Mouse (Mus musculus): ENCODE measurements around the gene Ceacam15. TPM values are rescaled to one million over a fixed set of nuclear protein-coding genes. Genes with fewer than 3 reads are reported as not detected.
A peak's percentile ranks its signal among the peaks of the same experiment; 100 is the strongest.
"Not testable (repeated sequence)": the region's sequence is repeated elsewhere in the genome, so short reads cannot be mapped to it uniquely, and the experiment has no call there.

The Ceacam15 gene
- polyA plus RNA-seq, 1 experiment from 2014 or later = 0.48 TPM

DNA sequence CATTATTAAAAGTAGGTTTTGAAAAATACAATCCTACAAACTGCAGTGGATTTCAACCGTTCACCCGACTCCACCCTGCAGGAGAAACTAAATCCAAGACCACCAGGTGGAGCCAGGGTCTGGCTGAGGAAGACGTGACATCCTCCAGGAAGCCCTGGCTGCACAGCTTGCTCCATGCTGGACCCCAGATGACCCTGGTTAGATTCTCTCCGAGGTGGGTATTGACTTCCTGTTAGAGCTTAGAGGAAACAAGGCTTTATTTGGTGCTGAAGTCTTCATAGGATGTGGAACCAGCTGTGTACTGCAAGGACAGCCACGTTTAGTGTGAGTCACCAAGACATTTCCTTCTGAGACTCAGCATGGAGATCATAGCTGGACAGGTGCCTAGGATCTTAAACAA is 13.7 kb upstream of the Ceacam15 start:
- Histone ChIP-seq H3K9me3 (peaks cover 9% of the 10 kb centered on the region; the same call in 1 of the 2 replicates), H3K36me3 (no peaks in the 10 kb centered on the region), H3K4me2 (no peak overlapping the region), H3K27ac (replicated peaks) (no peak overlapping the region), H3K27me3 (replicated peaks) (no peaks in the 10 kb centered on the region), H3K9ac (no peak overlapping the region), H3K4me1 (no peaks in the 10 kb centered on the region), H3K4me3 (no peak overlapping the region)
- WGBS = 59% methylated on average over 5 of the region's 5 CpGs
- no peak for ATAC-seq (ENCODE audit: extremely low read depth, insufficient number of reproducible peaks, low FRiP score, low TSS enrichment)

- not testable (repeated sequence) for H3K9me3 ChIP-seq; H3K27ac ChIP-seq (replicated peaks); ATAC-seq (ENCODE audit: extremely low read depth, insufficient number of reproducible peaks, low FRiP score, low TSS enrichment); H3K4me1 ChIP-seq; H3K4me3 ChIP-seq; H3K36me3 ChIP-seq; H3K9ac ChIP-seq; H3K4me2 ChIP-seq; H3K27me3 ChIP-seq (replicated peaks)
- 49% methylated on average over 3 of the region's 3 CpGs for WGBS
These were observed 4.7 kb upstream of the Ceacam15 start for GRCm38 (mm10) chr7:16680194-16680593.

DNA sequence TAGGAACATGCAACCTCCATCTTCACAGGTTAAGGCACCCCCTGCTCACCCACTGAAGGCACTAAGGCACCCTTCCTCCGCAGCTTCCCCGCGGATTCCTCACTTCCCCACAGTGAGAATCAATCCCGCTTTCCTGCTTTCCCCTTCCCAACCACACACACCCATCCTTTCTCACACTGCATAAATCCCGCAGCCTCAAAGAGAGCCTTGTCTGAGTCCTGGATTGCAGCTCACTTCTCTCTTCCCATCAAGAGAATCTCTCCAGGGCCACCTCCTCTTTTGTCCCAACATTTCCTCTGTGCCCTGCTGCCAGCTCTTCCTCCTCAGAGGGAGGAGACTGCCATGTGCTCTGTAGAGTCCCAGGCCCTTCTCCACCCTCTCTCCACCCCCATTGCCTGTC is 806 bp downstream of the Ceacam15 start:
- Histone ChIP-seq H3K4me1 (peaks cover 31% of the 10 kb centered on the region), H3K27ac (replicated peaks) (peak overlapping the region; percentile 89)
- WGBS = 38% methylated on average over 5 of the region's 5 CpGs
- H3K36me3 ChIP-seq; H3K4me3 ChIP-seq; H3K9me3 ChIP-seq; H3K9ac ChIP-seq; H3K27me3 ChIP-seq (replicated peaks); ATAC-seq (ENCODE audit: extremely low read depth, insufficient number of reproducible peaks, low FRiP score, low TSS enrichment); H3K4me2 ChIP-seq: not testable (repeated sequence)

GRCm38 (mm10) chr7:16673823-16674222 is 1.7 kb downstream of the Ceacam15 start:
- no peak overlapping the region for H3K9ac ChIP-seq
- ATAC-seq (ENCODE audit: extremely low read depth, insufficient number of reproducible peaks, low FRiP score, low TSS enrichment) = no peak; the same call in 1 of the 2 replicates
- H3K27ac ChIP-seq (replicated peaks) = peak overlapping the region; percentile 89
- 30% methylated on average over 1 of the region's 1 CpGs for WGBS
- H3K4me2 ChIP-seq = peak overlapping the region; percentile 20
- no peaks in the 10 kb centered on the region for H3K27me3 ChIP-seq (replicated peaks)
- no peak overlapping the region for H3K4me3 ChIP-seq
- H3K36me3 ChIP-seq = no peaks in the 10 kb centered on the region
- no peaks in the 10 kb centered on the region for H3K9me3 ChIP-seq
- H3K4me1 ChIP-seq = peaks cover 28% of the 10 kb centered on the region

- peaks cover 11% of the 10 kb centered on the region for H3K4me1 ChIP-seq
- WGBS = 69% methylated on average over 4 of the region's 5 CpGs
- not testable (repeated sequence) for H3K27me3 ChIP-seq (replicated peaks); H3K9ac ChIP-seq; H3K36me3 ChIP-seq; H3K4me2 ChIP-seq; H3K4me3 ChIP-seq; H3K27ac ChIP-seq (replicated peaks); H3K9me3 ChIP-seq; ATAC-seq (ENCODE audit: extremely low read depth, insufficient number of reproducible peaks, low FRiP score, low TSS enrichment)
These were observed 7.1 kb downstream of the Ceacam15 start for GRCm38 (mm10) chr7:16668331-16668930.

DNA sequence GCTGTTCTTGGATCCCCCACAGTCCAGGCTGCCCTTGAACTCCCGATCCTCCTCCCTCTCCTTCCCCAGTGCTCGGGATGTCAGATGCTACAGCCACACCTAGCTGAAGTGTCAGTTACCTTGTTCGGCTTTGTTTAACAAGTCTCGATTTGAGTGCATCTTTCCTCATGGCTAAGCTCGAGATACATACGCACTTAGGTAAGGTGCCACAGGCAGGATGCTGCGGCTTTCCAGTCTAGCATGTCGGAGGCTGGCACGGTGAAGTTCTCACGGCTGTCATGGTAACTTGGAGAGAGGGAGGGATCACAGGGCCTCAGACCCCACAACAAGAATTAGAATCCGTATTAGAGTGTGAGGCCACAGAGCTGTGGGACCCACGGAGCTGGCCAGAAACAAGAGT is 31.2 kb downstream of the Ceacam15 start:
- 73% methylated on average over 12 of the region's 12 CpGs for WGBS
- no peak overlapping the region for H3K4me2 ChIP-seq
- no peak for ATAC-seq (ENCODE audit: extremely low read depth, insufficient number of reproducible peaks, low FRiP score, low TSS enrichment)
- H3K4me3 ChIP-seq = no peak overlapping the region
- no peak overlapping the region for H3K9ac ChIP-seq
- H3K27ac ChIP-seq (replicated peaks) = no peak overlapping the region
- H3K9me3 ChIP-seq = peaks cover 4% of the 10 kb centered on the region
- no peaks in the 10 kb centered on the region for H3K36me3 ChIP-seq
- H3K4me1 ChIP-seq = peaks cover 4% of the 10 kb centered on the region
- 0 out of 2 replicates have a peak, but pooled peaks cover 3% of the 10 kb centered on the region for H3K27me3 ChIP-seq (replicated peaks)

- not testable (repeated sequence) for H3K27ac ChIP-seq (replicated peaks); H3K4me3 ChIP-seq; H3K36me3 ChIP-seq; H3K27me3 ChIP-seq (replicated peaks); ATAC-seq (ENCODE audit: extremely low read depth, insufficient number of reproducible peaks, low FRiP score, low TSS enrichment); H3K9me3 ChIP-seq; H3K9ac ChIP-seq; H3K4me2 ChIP-seq
- 44% methylated on average over 4 of the region's 4 CpGs for WGBS
- H3K4me1 ChIP-seq = peaks cover 10% of the 10 kb centered on the region
These were observed 32.4 kb downstream of the Ceacam15 start for GRCm38 (mm10) chr7:16643106-16643505.

DNA sequence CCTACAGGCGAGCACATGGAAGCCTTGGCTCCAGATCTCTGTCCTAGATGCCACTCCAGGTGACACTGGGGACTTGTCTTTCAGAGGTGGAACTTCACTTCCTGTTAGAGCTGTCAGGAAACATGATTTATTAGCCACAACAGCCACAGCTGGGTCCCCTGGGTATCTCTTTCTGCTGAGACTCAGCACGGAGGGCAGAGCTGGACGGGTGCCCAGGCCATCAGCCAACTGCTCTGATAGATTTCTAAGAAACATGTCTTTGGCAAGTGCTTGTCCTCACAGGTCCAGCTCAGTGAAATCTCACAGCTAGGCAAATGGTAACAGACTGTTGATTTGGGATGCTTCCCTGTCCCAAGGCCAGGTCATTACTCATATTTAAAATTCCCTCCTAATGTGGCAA is 36.5 kb downstream of the Ceacam15 start:
- ATAC-seq (ENCODE audit: extremely low read depth, insufficient number of reproducible peaks, low FRiP score, low TSS enrichment) = no peak
- Histone ChIP-seq H3K27me3 (replicated peaks) (no peaks in the 10 kb centered on the region), H3K4me1 (peaks cover 10% of the 10 kb centered on the region), H3K9me3 (peaks cover 4% of the 10 kb centered on the region), H3K9ac (no peak overlapping the region), H3K4me2 (no peak overlapping the region), H3K36me3 (no peaks in the 10 kb centered on the region), H3K4me3 (no peak overlapping the region), H3K27ac (replicated peaks) (peak overlapping the region; percentile 30; the same call in 1 of the 2 replicates)
- 33% methylated on average over 3 of the region's 3 CpGs for WGBS

DNA sequence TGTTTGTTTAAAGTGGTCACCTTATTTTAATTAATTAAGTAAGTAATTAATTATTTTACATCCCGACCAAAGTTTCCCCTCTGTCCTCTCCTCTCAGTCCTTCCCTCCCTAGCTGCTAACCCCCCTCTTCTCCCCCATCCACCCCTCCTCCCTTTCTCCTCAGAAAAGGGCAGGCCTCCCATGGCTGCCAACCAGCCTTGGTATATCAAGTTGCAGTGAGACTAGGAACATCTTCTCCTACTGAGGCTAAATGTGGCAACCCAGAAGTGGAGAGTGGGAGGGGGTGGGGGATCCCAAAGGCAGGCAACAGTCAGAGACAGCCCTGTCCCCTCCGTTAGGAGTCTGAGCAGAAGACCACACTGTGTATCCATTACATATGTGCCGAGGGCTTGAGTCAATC is 40.4 kb downstream of the Ceacam15 start:
- no peaks in the 10 kb centered on the region for H3K36me3 ChIP-seq
- no peaks in the 10 kb centered on the region for H3K9me3 ChIP-seq
- peaks cover 10% of the 10 kb centered on the region for H3K4me1 ChIP-seq
- no peak overlapping the region for H3K4me3 ChIP-seq
- H3K9ac ChIP-seq = no peak overlapping the region
- H3K4me2 ChIP-seq = no peak overlapping the region
- ATAC-seq (ENCODE audit: extremely low read depth, insufficient number of reproducible peaks, low FRiP score, low TSS enrichment) = no peak
- WGBS = 47% methylated on average over 3 of the region's 3 CpGs
- no peak overlapping the region for H3K27ac ChIP-seq (replicated peaks)
- no peaks in the 10 kb centered on the region for H3K27me3 ChIP-seq (replicated peaks)

DNA sequence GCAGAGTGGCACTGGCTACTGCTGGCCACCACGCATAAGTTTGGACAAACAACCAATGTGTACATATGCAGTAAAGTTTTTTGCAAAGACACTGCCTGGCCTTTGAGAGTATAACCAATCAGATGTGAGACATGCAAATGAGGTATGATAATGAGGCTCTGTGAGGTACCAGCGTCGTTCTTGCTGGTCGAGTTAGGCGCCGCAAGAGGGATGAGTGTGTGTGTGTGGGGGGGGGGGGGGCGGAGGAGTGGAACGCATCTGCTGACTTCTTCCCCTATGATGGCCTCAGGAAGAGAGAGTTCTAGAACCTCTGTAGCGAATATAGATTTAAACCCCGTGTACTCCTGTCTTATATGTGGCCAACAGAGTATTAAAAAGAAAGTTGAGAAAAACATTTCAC is 41.6 kb downstream of the Ceacam15 start:
- H3K4me3 ChIP-seq; H3K4me1 ChIP-seq; H3K36me3 ChIP-seq; ATAC-seq (ENCODE audit: extremely low read depth, insufficient number of reproducible peaks, low FRiP score, low TSS enrichment); H3K9ac ChIP-seq; H3K27me3 ChIP-seq (replicated peaks); H3K27ac ChIP-seq (replicated peaks); H3K9me3 ChIP-seq; H3K4me2 ChIP-seq: not testable (repeated sequence)
- WGBS = 11% methylated on average over 9 of the region's 10 CpGs

GRCm38 (mm10) chr7:16631932-16632331 is 43.6 kb downstream of the Ceacam15 start:
- no peak for ATAC-seq (ENCODE audit: extremely low read depth, insufficient number of reproducible peaks, low FRiP score, low TSS enrichment)
- no peaks in the 10 kb centered on the region for H3K27me3 ChIP-seq (replicated peaks)
- H3K36me3 ChIP-seq = no peaks in the 10 kb centered on the region
- no peak overlapping the region for H3K4me2 ChIP-seq
- no peak overlapping the region for H3K27ac ChIP-seq (replicated peaks)
- H3K9ac ChIP-seq = no peak overlapping the region
- no peak overlapping the region for H3K4me3 ChIP-seq
- H3K9me3 ChIP-seq = no peaks in the 10 kb centered on the region
- H3K4me1 ChIP-seq = no peaks in the 10 kb centered on the region
- 64% methylated on average over 4 of the region's 4 CpGs for WGBS

DNA sequence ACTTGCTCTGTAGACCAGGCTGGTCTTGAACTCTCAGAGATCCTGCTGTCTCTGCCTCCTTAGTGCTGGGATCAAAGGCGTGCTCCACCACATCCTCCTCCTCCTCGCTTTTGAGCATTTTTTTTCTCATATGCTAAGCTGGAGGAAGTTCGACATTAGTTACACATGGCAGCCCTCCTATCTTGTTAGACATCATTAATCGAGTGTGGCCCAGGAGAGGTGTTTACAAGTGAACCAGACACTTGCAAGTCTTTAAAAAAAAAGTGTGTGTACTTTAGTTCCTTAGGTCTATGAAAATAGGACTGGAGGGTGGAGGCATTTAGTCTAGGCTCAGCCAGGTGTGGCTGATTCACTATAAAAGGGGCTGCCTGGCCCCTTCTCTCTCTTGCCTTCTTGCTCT is 44.5 kb downstream of the Ceacam15 start:
- no peak overlapping the region for H3K27ac ChIP-seq (replicated peaks)
- WGBS = 64% methylated on average over 4 of the region's 4 CpGs
- no peaks in the 10 kb centered on the region for H3K27me3 ChIP-seq (replicated peaks)
- ATAC-seq (ENCODE audit: extremely low read depth, insufficient number of reproducible peaks, low FRiP score, low TSS enrichment) = no peak
- H3K4me1 ChIP-seq = no peaks in the 10 kb centered on the region
- no peak overlapping the region for H3K4me3 ChIP-seq
- no peaks in the 10 kb centered on the region for H3K9me3 ChIP-seq
- no peak overlapping the region for H3K9ac ChIP-seq
- no peak overlapping the region for H3K4me2 ChIP-seq
- no peaks in the 10 kb centered on the region for H3K36me3 ChIP-seq
